Mouse (Mus musculus) MN1 (cell line): ENCODE measurements at regions not wholly inside any gene's neighbourhood (a gene's known extent, or its start where the extent isn't known, plus 50 kb on each side); places are given as distances from the start of the nearest gene placed in this dataset.

Experiments used
- DNase-seq: peaks from one replicate; pipeline ENCODE4 v3.0.0-alpha.2; 2016; ENCODE audit warnings: low spot score

DNA sequence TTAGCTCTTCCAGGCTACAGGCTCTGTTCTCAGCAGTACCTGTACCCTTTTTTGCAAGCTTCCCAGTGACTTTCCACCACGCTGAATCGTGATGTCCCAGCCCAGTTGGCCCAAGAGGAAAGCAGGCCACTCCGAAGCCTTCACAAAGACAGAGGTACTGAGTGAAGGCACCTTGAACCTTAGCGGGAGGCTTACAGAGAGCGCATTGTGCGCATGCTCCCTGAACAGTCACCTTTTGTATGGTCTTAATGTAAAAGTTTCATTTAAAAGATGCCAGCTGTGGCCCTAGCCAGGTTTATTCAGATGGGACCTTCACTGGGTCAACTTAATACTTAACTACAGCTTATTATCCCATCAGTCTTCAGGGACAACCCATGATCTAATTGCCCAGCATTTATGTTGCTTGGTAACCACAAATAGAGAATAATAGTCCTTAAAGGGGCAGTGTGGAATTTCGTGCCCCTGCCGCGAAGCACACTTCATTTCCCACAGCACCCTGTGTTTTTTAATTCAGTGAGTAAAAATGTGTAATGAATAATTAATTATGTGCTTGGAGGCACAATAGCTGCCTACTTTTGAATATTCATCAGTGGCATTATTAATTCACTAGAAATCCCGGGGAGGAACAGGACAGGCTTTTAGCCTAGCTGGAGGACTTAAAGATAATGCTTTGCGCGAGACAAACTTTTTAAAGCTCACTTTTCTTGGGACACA lies 111.3 kb upstream of the Vrk1 start:
- DNase-seq, result no peak

DNA sequence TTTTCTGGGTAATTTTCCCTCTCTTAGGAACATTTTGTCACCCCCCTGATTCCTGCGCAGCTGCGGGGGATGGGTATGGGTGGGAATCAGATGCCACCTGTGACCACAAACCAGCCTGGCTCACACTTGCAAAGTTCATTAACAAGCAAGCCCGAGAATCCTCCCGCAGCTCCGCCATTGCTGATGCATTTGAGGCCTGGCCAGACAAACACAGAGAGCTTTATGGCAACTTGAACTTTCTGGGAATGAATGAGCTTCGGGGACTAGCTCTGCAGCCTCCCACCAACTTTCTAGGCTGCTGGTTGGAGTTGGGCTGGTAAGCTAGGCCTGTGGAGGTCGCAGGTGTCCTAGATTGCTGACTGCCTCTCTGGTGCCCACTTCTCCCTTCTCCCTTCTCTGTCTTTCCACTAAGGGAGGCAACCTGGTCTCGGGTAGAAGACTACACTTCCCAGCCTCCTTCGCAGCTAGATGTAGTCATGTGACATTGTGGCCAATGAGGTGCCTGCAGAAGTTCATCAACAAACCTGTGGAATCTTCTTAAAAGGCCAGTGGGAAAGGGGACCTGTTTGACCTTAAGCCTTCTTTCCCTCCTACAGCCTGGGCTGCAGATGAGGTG lies 110.6 kb upstream of the Vrk1 start:
- DNase-seq, result no peak

DNA sequence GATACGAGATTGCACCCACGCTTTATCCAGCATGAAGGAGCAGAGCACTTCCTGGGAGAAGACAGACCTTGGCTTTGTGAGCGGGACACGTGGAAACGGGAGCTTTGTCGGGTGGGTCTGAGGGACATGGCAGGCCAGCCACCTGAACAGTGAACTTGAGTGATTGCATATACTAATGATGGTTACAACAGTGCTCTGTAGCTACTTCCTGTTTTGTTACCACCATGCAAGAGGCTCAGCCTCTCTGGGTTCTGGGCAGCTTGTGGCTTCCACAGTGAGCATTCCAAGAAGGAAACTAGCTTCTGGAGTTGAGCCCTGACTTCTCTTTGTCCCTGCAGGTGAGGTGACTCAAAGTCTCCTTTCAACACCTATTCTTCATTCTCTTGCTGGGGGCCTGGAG lies 109.5 kb upstream of the Vrk1 start:
- no peak for DNase-seq

DNA sequence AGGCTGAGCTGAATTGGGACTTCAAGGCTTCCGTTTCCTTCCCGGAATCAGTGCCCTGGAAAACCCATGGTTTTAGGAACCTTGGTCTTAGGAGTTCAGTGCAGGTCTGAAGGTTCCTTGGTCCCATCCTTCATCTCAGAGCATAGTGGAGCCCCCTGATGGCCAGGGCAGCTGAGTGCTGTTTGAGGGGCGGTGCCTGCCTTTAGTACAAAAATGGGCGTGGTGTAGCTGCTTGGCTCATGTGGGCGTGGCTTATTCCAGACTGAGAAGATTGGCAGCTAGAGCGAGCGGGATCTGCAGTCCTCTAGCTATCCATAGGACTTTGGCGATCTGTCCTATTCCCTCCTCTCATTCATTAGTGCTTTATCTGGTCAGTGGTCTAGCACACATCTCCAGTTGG lies 107.0 kb upstream of the Vrk1 start:
- no peak for DNase-seq

DNA sequence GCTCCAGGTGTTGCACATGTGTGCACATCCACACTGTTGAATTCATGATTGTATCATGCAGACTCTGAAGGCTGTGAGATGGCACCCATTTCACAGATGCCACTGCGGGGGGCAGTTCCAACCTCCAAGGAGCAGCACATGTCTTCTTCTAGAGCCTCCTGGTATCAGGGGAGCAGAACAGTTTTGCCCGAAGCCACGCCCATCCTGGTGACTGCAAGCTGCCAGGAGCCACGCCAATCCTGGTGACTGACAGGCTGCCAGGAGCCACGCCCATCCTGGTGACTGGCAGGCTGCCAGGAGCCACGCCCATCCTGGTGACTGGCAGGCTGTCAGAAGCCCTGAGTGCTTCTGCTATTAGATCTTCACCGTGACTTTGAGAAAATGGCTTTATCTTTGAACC lies 103.4 kb upstream of the Vrk1 start:
- peak; percentile 64 for DNase-seq

DNA sequence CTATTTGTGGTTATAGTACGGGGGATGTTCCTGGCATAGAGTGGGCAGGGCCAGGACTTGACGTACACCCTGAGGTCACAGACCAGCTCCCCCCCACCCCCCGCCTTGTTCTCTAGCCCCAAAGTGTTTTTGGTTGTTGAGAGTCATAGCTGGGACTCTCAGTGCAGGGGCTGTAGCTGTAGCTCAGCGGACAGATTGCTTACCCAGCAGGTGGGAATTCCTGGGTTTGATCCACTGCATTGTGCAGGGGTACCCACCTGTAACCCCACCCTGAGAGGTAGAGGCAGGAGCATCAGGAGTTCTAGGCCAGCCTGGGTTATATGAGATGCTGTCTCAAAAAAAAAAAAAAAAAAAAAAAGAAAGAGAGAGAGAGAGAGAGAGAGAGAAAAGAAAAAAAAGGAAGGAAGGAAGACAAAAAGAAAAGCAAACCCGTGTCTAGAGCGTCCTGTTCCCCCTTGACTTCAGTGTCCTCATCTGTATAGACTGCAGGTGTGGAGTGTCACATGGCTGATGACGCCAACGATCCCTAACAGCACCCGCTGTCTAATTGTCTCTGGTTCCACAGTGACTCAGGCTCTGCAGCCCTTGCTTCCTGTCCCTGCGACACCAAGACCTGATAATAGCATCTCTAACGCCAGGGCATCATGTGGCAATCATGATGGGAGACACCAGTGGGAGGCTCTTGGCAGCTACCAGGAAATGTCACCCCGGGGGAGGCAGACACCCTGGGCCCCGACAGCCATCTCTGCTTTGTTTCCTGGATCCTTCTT lies 102.0 kb upstream of the Vrk1 start:
- DNase-seq, result peak; percentile 42

DNA sequence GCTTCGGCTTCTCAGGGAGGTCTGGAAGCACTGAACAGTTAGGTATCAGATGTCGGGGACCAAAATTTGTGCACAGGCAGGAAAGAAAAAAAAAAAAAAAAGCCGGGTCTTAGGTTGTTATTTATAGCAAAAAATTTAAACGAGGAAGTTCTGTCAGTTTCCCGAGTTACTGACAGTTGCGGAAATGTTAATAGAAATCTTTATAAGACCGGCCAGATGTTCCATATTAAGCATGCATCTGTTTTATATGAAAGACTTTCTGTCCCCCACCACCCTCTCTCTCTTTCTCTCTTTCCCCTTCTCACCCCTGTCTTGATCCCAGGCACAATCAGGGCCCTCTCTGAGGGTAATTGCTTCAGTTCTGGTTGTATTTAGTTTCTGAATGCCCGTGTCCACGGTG lies 98.5 kb upstream of the Vrk1 start:
- no peak for DNase-seq

DNA sequence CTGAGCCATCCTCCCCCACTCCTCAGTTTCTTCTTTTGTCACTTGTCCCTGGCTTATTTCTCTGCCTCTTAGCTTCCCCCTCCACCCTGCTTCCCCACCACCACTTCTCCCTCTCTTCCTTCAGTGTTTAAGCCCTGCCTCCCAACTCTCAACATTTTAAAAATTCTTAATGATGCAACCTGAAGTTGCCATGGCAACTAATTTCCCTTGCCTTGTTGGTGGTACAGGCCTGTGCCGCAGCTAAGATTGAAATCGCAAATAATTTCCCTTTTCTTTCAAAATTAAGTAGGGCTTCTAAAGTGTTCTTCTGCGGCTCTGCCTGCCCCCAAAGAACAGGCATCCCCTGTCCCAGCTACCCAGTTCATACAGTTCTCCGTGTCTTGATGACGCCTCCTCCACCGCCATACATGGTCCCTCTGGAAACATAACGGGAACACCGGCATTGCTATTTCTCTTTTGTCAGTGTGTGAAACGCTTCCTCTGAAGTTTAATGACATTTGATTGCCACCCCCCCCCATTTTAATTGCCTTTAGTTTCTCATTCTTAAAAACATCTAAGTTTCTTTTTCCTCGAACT lies 92.6 kb upstream of the Vrk1 start:
- DNase-seq, result no peak

DNA sequence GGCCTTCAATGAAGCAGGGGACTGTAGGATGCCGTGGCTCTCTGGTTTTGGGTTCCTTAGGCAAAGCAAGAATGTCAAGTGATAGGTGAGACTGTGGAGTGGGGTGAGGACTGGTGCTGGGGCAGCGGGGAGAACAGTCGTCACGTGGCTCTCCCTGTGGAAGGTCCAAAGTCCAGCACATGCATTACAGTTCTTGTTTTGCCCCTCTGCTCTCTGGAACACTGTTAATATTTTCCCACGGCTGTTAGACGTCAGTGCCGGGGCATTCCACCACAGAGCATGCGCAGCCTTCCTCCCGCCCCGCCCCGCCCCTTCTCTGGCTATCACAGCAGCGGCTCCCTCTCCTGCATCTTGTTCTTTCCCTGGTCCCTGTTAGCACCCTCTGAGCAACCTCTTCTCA lies 91.3 kb upstream of the Vrk1 start:
- DNase-seq, result no peak

DNA sequence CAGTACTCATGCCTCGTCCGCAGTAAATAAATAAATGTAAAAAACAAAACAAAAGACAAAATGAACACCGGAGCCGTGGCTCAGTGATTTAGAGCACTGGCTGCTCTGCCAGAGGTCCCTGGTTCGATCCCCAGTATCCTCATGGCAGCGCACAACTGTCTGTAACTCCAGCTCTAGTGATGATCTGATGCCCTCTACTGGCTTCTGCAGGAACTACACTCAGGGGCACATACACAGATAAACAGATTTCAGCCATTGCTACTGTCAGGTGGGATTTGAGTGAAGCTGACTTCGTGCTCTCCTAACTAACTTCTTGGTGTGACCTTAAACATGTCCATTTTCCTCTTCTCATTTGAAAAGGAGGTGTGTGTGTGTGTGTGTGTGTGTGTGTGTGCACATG lies 82.8 kb upstream of the Vrk1 start:
- DNase-seq, result no peak

DNA sequence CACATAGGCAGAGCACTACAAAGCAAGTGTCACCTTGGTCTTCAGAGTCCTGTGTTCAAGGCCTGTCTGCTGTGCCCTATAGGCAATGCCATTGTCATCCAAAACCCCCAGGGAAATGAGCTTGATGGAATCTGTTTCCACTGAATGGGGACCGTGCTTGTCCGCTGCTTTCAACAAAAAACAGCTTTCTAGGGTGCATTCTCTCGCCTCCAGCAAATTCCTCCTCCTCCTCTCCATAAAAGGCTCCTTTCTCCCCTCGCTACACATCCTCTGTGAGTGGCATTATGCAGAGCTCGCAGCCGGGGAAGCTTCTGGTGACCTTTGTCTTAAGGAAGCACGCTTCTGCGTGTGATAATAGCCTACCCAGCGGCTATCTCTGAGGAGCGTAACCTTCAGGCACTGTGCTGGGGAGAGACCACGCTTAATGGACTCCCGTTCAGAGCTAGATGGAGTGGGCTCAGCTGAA lies 80.5 kb upstream of the Vrk1 start:
- DNase-seq, result no peak

DNA sequence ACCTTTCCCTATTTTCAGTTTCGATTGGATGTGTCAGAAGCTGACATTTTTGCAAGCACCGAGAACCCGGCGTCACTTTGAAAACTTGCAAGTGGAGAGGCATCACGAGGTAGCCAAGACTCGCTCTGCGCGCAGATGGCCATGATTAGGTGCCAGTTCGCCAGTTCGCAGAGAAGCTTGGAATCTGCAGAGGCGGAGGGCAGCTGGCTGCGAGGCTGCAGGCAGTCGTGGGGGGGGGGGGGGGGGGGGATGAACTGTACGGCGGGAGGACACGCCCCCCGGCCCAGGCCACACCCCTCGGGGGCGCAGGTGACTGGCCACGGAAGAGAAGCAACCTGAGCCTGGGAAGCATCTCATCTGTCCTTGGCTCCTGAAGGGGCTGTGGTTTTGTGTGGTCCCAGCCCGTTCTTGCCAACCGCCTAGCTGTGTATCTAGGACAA lies 74.6 kb upstream of the Vrk1 start:
- DNase-seq, result no peak

DNA sequence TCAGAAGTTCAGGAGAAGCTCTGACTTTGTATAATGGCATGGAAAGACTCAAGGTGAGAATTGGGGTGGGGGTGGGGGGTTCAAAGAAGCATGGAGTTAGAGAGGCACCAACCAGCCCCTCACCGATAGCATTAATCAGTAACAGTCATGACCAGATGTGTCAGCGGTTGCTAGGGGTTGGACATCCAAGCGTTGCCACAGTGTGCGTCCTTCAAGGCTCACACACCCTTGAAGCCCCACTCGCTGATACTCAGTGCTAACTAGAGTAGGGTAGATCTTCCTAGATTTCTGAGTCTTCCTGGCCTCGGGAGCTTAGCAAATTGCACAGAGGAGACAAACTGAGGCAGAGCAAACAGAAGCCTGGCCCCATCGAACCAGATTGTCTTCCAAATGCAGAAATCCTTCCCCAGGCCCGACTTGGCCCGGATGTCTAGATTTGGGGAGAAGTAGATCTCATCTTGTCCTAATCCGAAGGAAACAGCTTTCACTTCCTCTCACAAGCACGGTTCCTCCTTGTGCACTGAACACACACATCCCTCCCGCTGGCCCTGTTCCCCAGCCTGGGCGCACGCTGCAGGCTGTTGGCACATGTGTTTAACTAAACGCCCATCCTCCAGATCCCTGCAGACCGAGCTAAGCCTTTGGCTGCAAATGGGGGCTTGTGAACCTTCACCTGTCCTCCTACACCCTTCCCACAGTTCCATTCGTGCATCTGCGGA lies 73.1 kb upstream of the Vrk1 start:
- no peak for DNase-seq

DNA sequence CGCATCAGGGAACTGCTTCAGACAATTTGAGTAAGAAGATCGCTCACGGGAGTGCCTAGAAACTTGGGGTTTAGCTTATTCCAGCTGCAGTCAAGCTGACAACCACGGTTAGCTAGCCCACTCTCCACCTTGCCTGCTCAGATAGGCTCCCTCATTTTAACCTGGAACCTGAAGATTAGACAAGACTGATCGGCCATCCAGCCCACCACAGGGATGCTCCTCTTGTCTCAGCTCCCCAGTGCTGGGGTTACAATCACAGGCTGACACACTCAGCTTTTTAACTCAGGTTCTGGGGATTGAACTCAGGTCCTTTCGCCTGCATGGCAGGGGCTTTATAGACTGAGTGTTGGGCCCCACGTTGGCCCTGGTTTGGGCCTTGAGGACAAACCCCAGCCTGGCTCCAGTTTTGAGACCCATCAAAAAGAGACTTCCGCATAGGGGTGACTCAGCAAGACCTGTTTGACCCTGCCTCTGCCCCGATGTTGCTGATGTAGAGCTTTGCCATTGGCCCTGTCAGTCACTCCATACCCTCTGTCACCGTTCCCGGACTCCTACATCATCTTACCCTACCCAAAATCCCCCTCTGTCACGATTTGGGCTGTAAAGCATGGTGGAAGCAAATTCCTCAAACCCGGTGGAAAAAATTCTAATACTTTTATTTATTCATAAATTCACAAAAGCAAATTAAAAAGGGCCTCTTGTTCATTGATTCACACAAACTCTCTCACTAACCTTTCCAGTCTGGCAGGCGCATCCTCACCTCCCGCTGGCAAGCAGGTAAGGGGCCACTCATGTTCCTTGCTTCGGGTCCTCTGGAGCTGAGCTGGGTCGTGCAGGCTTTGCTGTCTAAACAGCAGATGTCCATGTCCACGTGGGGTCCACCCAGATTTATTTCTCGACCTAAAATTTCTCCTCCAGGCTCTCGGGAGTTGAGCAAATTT lies 67.6 kb upstream of the Vrk1 start:
- DNase-seq, result no peak

DNA sequence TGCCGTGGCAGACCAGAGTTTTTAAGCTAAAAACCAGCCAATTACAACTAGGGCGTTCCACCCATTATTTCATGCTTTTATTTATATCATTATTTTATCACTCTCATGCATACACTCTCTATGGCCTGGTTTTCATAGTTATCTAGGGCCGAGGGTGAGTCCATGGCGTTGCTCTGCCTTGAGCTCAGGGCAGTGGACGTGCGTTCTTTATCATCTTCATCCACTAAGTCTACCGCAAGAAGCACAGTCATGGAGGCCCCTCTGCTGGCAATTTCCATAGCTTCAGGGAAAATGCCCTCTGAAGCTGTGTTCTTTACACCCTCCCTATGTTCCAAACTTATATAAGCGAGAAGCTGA lies 67.0 kb upstream of the Vrk1 start:
- DNase-seq, result no peak

DNA sequence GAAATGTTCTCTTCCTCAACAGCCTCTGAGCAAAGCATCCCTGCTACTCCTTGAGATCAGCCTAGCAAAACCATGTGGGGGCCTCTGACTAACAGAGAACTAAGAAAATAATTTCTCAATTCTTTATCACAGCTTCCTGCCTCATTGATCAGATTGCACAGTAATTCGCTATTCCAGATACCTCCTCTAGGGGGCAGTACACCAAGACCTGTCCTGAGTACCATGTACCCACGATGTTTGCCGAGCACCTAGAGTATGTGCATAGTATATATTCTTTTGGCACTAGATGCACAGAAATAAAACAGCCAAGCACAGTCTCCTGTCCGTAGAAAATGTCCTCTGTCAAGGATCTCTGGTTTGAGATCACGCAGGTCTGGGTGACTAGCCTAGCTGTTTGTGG lies 62.7 kb upstream of the Vrk1 start:
- DNase-seq, result no peak

DNA sequence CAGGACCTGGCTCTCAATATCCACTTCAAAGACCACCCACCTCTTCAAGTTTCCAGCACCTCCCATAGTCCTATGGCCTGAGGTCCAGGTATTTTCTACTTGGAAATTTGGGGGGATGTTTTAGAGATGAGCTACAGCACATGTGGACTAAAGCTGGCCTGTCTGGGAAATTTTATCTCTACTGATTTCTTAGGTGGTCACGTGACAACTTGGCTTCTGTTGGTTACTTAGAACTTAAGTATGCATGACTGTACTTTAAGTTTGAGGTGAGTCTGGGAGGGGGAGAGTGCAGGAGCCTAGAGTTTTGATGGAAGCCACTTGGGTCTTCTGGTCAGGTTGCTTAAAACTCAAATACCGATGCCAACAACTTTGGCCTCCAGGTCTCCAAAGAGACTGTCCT lies 61.7 kb upstream of the Vrk1 start:
- no peak for DNase-seq

DNA sequence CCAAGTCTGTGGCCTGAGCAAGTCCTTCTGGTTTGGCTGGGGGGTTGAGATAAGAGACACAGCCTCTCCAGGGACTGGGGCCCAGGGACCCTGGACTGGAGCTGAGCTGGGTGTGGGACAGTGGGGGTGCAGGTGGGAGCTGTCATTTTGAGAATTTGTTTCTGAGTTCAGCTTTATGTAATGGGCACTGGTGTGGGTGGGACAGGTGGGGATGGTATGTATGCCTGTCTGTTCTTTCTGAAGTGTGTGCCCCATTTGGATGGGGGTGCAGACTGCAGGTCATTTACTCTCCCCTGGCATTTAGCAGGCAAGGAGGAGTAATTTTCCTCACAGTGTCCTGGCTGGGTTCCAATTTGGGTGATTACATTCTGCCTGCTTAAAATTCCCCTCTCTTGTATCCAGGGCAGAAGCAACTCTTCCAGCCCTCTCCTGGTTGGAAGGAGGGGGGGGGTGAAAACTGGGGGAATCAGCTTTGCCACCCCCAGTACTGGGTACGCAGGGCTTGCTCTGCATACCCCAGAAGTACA lies 54.2 kb upstream of the Vrk1 start:
- DNase-seq, result peak; percentile 21

DNA sequence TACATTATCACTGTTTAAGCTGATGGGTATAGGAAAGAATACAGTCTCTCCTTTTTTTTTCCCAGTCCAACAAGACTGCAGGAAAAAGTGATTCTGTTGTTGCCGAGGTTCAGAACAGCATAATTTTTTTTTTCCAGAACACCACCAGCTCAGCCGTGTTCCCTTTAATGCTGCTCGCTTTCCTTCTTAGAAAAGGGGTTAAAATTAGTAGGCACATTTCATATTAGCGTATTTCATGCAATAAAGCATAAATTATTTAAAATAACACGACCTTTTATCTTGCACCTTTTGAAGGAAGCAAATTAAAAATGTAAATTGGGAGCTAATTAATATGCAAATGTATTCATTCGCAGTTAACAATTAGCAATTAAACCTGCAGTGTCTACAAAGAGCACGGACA lies 50.3 kb upstream of the Vrk1 start:
- DNase-seq, result no peak
